Mouse (Mus musculus) hindbrain, embryonic 12.5 days (tissue): ENCODE data around the gene Rpl9. TPM values are rescaled to one million over a fixed set of nuclear protein-coding genes. Genes with fewer than 3 reads are reported as not detected.

Experiments
- ATAC-seq: fragments of 200-750 bp; cut with Nextera tagmentation; 2 replicates; pipeline ENCODE4 v1.8.0; 2017; ENCODE audit warnings: moderate TSS enrichment; ENCODE audit not compliant: low FRiP score
- H3K27ac ChIP-seq: fragments of 300-500 bp; sonication (generic); 2 replicates; pipeline ENCODE4 v1.5.1; 2016; ENCODE audit warnings: mild to moderate bottlenecking
- H3K27me3 ChIP-seq: fragments of 300-500 bp; sonication (generic); 2 replicates; pipeline ENCODE4 v1.6.1; 2016; ENCODE audit warnings: mild to moderate bottlenecking
- H3K36me3 ChIP-seq: fragments of 300-500 bp; sonication (generic); 2 replicates; pipeline ENCODE4 v1.6.1; 2016; ENCODE audit warnings: mild to moderate bottlenecking
- H3K4me1 ChIP-seq: fragments of 300-500 bp; sonication (generic); 2 replicates; pipeline ENCODE4 v1.6.1; 2016
- H3K4me2 ChIP-seq: fragments of 300-500 bp; sonication (generic); replicated peaks from 2 replicates; pipeline ENCODE4 v1.6.1; 2016; ENCODE audit warnings: mild to moderate bottlenecking
- H3K4me3 ChIP-seq: fragments of 300-500 bp; sonication (generic); 2 replicates; pipeline ENCODE4 v1.5.1; 2016; ENCODE audit warnings: mild to moderate bottlenecking
- H3K9ac ChIP-seq: fragments of 300-500 bp; sonication (generic); 2 replicates; pipeline ENCODE4 v1.6.1; 2016; ENCODE audit warnings: mild to moderate bottlenecking, moderate library complexity
- H3K9me3 ChIP-seq: fragments of 300-500 bp; sonication (generic); replicated peaks from 2 replicates; pipeline ENCODE4 v1.6.1; 2016; ENCODE audit warnings: mild to moderate bottlenecking
- WGBS: fragments of 180-500 bp; shearing (Covaris S2); methylation state at CpG from one replicate; pipeline ENCODE4 v1.1.7; 2016; 5-methylcytosine and 5-hydroxymethylcytosine counted together
- polyA plus RNA-seq: library from polyadenylated mRNA; unstranded; fragments of >200 nt; fragmentation: Nextera tagmentation; extraction: Ambion mirVana; gene quantifications from 2 replicates; pipeline ENCODE4 v1.2.1, GENCODE M21; 2016

The Rpl9 gene
- polyA plus RNA-seq, result 663 and 741 TPM in 2 replicates

DNA sequence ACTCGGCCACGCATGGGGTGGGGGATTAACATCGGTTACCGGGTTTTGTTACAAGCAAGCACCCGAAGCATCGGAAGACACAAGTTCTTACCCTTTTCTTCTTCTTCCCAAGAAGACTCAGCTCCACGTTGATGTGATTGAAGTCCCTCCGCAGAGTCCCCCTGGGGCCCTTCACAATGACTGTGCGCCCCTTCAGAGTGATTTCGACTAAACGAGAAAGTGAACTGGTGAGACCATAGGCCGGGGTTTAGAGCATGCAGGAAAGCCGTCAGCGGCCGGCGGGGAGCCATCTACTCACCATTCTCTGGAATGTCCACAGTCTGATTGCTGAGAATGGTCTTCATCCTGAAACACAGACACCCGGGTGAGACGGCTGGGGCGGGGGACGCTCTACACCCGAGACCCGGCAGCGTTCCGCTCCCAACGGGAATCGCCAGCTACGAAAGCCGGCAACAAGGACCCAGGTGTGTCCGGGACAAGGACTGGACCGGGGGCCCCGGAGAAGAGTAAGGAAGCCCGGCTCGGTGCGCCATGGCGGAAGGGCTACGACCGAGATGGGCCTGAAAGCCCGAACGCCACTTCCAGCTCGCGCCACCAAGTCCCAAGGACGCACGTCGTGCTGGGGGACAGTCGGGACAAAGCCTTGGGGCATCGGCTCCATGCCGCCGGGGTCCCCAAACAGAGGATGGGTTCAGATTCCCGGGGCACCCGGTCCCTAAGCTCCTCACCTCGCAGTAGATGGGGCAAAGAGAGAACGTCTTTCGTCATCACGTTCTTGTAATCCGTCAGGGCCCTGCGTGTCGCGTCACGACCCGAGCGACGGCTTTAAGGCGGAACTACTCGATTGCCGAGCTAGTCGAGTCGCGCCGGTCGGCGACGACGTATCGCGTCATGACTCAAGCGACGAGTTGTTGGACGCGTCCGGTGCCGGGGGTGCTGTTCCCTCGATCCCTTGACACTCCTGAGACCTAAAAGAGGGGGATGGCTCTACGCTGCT lies at the start of gene Rpl9, which contains the start of gene Lias:
Gene Rpl9 (minus strand): TSS at position 797 of the 997 bp plus-strand sequence.
Gene Lias (plus strand): TSS at position 850 of the 997 bp plus-strand sequence.
- Histone ChIP-seq H3K4me2 (peak within 1 kb of the TSS; percentile 79), H3K4me3 (peak within 1 kb of the TSS; percentile 83), H3K4me1 (peaks cover 12% of the 10 kb centered on the region), H3K27me3 (no peaks in the 10 kb centered on the region), H3K9me3 (no peaks in the 10 kb centered on the region), H3K36me3 (peaks cover 39% of the 10 kb centered on the region), H3K9ac (peak within 1 kb of the TSS; percentile 96), H3K27ac (peak within 1 kb of the TSS; percentile 92)
- WGBS, result under 1% methylated on average over 83 of the region's 83 CpGs
- peak; percentile 98 for ATAC-seq

- Histone ChIP-seq H3K36me3 (no peaks in the 10 kb centered on the region), H3K4me1 (peaks cover 13% of the 10 kb centered on the region; the same call in 1 of the 2 replicates), H3K4me2 (no peak overlapping the region), H3K9ac (no peak overlapping the region), H3K4me3 (no peak overlapping the region), H3K27me3 (no peaks in the 10 kb centered on the region), H3K27ac (no peak overlapping the region), H3K9me3 (no peaks in the 10 kb centered on the region)
- ATAC-seq, result no peak
These were observed 46.8 kb upstream of the Rpl9 start for GRCm38 (mm10) chr5:65438041-65438440.

DNA sequence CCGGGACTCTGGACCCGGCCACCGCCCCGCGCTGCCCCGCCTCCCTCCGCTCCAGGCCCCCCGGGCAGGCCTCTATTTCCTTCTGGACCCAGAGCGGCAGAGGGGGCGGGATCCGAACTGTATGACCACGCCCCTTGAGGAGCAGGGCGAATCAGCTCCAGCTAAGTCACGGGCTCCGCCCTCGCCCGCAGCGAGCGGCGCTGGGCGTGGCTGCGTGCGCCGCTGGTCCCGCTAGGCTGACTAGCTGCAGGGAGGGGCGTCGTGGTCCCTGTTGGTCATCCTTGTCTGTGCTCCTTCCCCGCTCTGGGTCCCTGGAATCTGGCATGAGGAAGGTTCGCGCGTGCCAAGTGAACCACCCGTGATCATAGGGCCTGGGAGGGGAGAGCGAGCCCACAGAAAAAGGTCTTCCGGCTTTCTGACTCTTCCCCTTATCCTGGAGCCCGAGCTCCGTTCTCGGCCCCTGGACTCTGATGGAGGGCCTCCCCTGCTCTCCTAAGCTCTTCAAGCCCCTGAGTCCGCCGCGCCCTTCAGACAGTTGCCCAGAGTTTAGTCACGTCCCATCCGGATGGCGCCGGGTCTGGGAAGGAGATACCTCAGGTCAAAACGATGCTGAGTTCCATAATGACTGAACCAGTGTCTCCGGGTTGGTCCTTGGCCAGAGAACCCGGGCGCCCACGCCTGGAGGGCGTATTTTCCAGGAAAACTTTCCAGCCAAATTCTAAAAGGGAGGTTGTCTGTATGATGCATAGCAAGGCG lies 44.7 kb upstream of the Rpl9 start, which contains the start of gene Ugdh:
Gene Ugdh (minus strand): TSS at position 144 of the 756 bp plus-strand sequence.
- Histone ChIP-seq H3K4me2 (peak within 1 kb of the TSS; percentile 67), H3K9ac (peak within 1 kb of the TSS; percentile 89), H3K36me3 (no peaks in the 10 kb centered on the region), H3K4me3 (peak within 1 kb of the TSS; percentile 78), H3K9me3 (no peaks in the 10 kb centered on the region), H3K27me3 (no peaks in the 10 kb centered on the region), H3K27ac (peak within 1 kb of the TSS; percentile 72), H3K4me1 (peaks cover 13% of the 10 kb centered on the region; the same call in 1 of the 2 replicates)
- ATAC-seq, result peak; percentile 99
- WGBS, result under 1% methylated on average over 51 of the region's 51 CpGs

DNA sequence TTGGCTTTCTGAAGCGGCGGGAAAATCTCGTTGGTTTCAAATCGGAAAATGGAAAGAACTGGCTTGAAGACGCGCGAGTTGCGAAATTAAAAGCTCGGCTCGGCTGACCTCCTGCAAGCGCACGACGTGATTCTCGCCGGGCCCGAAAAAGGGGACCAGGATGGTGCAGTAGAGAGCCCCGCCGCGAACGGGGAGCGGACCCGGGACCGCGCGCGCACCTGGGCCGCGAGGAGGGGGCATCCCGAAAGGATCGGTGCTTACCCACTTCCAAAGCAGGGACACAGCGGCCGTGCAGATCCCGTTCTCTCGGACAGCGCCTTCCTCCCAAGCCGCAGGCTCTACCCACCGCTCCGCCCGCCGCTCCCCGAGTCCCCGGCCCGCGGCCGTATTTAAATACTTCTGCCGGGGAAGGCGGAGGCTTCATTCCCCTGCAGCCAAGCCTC lies 44.1 kb upstream of the Rpl9 start:
- peaks cover 13% of the 10 kb centered on the region; the same call in 1 of the 2 replicates for H3K4me1 ChIP-seq
- peak overlapping the region; percentile 72 for H3K27ac ChIP-seq
- peaks cover under 1% of the 10 kb centered on the region; the same call in 1 of the 2 replicates for H3K36me3 ChIP-seq
- H3K27me3 ChIP-seq, result no peaks in the 10 kb centered on the region
- WGBS, result 0% methylated on average over 42 of the region's 47 CpGs
- H3K4me3 ChIP-seq, result peak overlapping the region; percentile 78
- peak overlapping the region; percentile 89 for H3K9ac ChIP-seq
- ATAC-seq, result peak; percentile 84
- H3K4me2 ChIP-seq, result peak overlapping the region; percentile 67
- H3K9me3 ChIP-seq, result no peaks in the 10 kb centered on the region

DNA sequence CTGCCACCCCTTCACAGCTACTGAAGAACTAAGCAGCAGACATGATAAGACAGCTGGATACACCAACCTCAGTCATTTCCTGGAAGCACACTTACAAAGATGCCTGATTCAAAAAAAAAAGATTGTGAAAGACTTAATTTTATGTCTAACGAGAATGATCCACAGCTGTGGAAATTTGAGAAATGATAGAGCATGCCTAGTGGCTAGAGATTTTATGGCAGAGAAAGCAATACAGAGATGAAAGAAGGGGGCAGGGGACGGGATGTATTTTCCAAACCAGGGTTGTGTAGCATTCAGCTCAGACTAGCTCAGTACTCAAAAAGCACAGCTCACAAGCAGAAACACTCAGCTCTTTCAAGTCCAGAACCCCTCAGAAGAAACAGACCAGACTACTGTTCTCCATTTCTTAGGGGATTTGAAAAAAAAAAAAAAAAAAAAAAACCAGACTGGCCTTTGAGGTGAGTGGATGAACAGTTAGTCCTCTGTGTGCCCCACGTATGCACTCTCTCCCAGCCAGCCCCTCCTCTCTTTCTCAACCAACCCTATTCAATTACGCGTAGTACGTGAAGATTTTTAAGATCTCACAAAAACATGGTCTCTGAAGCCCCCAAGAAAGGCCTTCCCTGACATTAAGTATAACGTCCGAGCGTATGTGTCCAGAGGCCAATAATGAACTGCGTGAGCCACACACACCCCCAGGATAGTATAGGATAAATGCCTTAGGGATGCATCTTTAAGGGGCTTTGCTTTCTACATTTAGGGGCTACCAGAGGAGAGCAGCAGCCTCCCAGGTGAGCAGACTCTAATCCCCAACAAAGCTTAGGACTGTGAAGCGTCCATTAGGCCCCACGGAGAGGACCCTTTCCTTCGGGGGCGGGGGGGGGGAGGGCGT lies 43.5 kb upstream of the Rpl9 start:
- H3K4me3 ChIP-seq, result peak overlapping the region; percentile 78
- peak overlapping the region; percentile 72 for H3K27ac ChIP-seq
- H3K27me3 ChIP-seq, result no peaks in the 10 kb centered on the region
- ATAC-seq, result no peak
- peak overlapping the region; percentile 89 for H3K9ac ChIP-seq
- peaks cover 4% of the 10 kb centered on the region; the same call in 1 of the 2 replicates for H3K36me3 ChIP-seq
- WGBS, result 5% methylated on average over 15 of the region's 15 CpGs
- H3K4me1 ChIP-seq, result peaks cover 13% of the 10 kb centered on the region; the same call in 1 of the 2 replicates
- H3K9me3 ChIP-seq, result no peaks in the 10 kb centered on the region
- H3K4me2 ChIP-seq, result peak overlapping the region; percentile 67

DNA sequence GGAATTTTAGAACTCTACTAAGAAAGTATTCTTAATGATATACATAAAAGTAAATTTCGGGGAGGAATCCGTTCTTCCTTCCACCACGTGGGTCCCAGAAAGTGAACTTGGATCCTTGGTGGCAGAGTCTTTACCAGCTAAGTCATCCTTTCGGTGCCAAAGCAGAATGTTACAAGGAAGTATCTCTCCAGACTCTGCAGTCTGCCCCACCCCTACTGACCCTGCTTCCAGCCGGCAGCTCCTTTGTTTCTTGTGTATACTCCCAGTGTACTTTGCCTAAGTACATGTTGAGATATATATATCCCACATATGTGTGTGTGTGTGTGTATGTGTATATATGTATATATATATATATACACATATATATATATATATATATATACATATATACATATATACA lies 38.2 kb upstream of the Rpl9 start:
- H3K36me3 ChIP-seq, result peaks cover 20% of the 10 kb centered on the region
- no peak overlapping the region for H3K4me3 ChIP-seq
- H3K9ac ChIP-seq, result no peak overlapping the region
- H3K27me3 ChIP-seq, result no peaks in the 10 kb centered on the region
- ATAC-seq, result no peak
- peaks cover 5% of the 10 kb centered on the region; the same call in 1 of the 2 replicates for H3K4me1 ChIP-seq
- H3K9me3 ChIP-seq, result no peaks in the 10 kb centered on the region
- H3K4me2 ChIP-seq, result no peak overlapping the region
- H3K27ac ChIP-seq, result no peak overlapping the region
- 89% methylated on average over 5 of the region's 5 CpGs for WGBS

- Histone ChIP-seq H3K27ac (no peak overlapping the region), H3K4me2 (no peak overlapping the region), H3K4me3 (no peak overlapping the region), H3K4me1 (0 out of 2 replicates have a peak, but pooled peaks cover under 1% of the 10 kb centered on the region), H3K27me3 (no peaks in the 10 kb centered on the region), H3K9ac (no peak overlapping the region), H3K36me3 (peaks cover 28% of the 10 kb centered on the region), H3K9me3 (no peaks in the 10 kb centered on the region)
- ATAC-seq, result no peak
- 54% methylated on average over 4 of the region's 4 CpGs for WGBS
These were observed 37.1 kb upstream of the Rpl9 start for GRCm38 (mm10) chr5:65428321-65428720.

- peaks cover 54% of the 10 kb centered on the region for H3K36me3 ChIP-seq
- no peaks in the 10 kb centered on the region for H3K27me3 ChIP-seq
- H3K4me1 ChIP-seq, result no peaks in the 10 kb centered on the region
- H3K9me3 ChIP-seq, result no peaks in the 10 kb centered on the region
- no peak overlapping the region for H3K4me3 ChIP-seq
- ATAC-seq, result no peak
- 96% methylated on average over 5 of the region's 5 CpGs for WGBS
- H3K4me2 ChIP-seq, result no peak overlapping the region
- no peak overlapping the region for H3K9ac ChIP-seq
- no peak overlapping the region for H3K27ac ChIP-seq
These were observed 34.0 kb upstream of the Rpl9 start for GRCm38 (mm10) chr5:65425251-65425650.

GRCm38 (mm10) chr5:65424215-65424614 lies 33.0 kb upstream of the Rpl9 start:
- H3K9ac ChIP-seq, result no peak overlapping the region
- no peak for ATAC-seq
- no peaks in the 10 kb centered on the region for H3K4me1 ChIP-seq
- H3K9me3 ChIP-seq, result no peaks in the 10 kb centered on the region
- 92% methylated on average over 6 of the region's 6 CpGs for whole genome bisulfite sequencing
- no peaks in the 10 kb centered on the region for H3K27me3 ChIP-seq
- no peak overlapping the region for H3K4me3 ChIP-seq
- no peak overlapping the region for H3K27ac ChIP-seq
- H3K36me3 ChIP-seq, result peaks cover 58% of the 10 kb centered on the region
- H3K4me2 ChIP-seq, result no peak overlapping the region

DNA sequence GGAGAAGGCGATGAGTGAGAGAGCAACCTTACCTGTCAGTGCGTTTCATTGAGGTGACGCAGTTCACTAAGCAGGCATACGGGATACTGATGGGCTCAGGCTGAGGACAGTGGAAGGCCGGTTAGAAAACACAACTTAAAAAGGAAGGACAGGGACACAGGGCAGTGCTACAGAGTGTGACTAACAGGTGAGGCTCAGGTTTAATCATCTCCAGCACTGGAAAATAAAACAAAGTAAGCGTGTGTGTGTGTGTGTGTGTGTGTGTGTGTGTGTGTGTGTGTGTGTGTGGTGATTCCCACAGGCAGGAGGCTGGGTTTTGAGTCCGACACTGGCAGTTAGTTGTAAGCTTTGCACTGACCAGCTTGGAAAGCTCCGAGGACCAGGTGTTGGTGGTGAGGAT lies 31.6 kb upstream of the Rpl9 start:
- H3K9me3 ChIP-seq, result no peaks in the 10 kb centered on the region
- H3K27ac ChIP-seq, result no peak overlapping the region
- H3K36me3 ChIP-seq, result peaks cover 67% of the 10 kb centered on the region
- no peaks in the 10 kb centered on the region for H3K27me3 ChIP-seq
- 92% methylated on average over 8 of the region's 8 CpGs for WGBS
- H3K4me1 ChIP-seq, result no peaks in the 10 kb centered on the region
- H3K4me2 ChIP-seq, result no peak overlapping the region
- no peak overlapping the region for H3K9ac ChIP-seq
- H3K4me3 ChIP-seq, result no peak overlapping the region
- ATAC-seq, result no peak

DNA sequence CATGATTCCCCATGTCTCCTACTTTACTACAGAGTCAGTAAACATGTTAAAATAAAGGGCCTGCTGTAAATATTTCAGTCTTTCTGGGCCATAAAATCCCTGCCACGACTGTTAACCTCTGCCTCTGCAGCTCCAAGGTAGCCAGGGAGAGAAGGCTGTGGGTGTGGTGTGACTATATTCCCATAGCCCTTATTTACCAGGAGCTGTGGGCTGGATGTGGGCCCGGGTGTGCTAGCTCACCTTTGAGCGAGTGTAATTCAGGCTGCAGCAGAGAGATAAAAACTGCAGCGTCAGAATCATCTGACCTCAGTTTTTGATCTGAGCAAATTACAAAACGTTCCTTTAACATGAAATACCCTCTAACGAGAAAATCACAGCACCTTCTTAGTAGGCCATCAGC lies 29.6 kb upstream of the Rpl9 start:
- Histone ChIP-seq H3K4me2 (no peak overlapping the region), H3K27me3 (no peaks in the 10 kb centered on the region), H3K4me3 (no peak overlapping the region), H3K9me3 (no peaks in the 10 kb centered on the region), H3K9ac (no peak overlapping the region), H3K27ac (no peak overlapping the region), H3K4me1 (0 out of 2 replicates have a peak, but pooled peaks cover 2% of the 10 kb centered on the region), H3K36me3 (peaks cover 77% of the 10 kb centered on the region)
- WGBS, result 86% methylated on average over 6 of the region's 6 CpGs
- ATAC-seq, result no peak
